Mouse (Mus musculus): ENCODE measurements around the gene Micu1.

Micu1 gene

DNA sequence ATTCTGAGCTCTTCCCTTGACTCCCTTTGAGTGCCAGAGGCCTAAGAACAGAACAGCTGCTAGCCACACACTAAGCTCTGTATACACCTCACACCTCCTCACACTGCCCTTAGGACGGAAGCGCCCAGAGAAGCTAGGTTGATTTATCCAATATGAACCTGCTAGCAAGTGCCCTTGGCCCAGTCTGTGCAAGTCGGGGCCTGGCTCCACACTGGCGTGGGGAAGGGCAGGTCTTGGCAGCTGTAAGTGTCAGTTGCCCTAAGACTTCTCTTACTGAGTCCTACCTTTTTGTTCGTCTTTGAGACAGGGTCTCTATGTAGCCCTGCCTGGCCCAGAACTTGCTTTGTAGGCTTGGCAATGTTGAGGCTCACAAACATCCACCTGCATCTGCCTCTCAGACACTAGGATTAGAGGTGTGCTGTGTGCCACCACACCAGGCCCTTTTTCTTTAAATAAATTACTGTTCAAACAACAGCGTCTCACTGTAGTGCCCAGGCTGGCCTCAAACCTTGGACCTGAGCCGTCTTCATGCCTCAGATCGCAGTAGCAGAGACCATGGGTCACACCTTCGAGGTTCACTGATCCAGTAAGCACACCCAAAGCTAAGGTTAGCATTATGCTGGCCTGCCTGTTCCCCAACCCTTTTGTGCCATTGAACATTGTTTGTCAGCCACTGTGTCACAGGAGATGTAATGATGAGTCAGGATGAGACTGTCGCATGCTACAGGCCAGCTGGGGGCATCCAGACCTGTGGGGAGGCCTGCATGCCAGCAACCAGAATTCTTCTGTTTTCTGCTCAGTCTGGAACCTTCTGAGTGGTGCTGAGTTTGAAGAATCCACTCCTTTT lies 182.3 kb downstream of the Micu1 start:
- no peak for DNase-seq (ENCODE audit: low spot score in 2 of 2)

DNA sequence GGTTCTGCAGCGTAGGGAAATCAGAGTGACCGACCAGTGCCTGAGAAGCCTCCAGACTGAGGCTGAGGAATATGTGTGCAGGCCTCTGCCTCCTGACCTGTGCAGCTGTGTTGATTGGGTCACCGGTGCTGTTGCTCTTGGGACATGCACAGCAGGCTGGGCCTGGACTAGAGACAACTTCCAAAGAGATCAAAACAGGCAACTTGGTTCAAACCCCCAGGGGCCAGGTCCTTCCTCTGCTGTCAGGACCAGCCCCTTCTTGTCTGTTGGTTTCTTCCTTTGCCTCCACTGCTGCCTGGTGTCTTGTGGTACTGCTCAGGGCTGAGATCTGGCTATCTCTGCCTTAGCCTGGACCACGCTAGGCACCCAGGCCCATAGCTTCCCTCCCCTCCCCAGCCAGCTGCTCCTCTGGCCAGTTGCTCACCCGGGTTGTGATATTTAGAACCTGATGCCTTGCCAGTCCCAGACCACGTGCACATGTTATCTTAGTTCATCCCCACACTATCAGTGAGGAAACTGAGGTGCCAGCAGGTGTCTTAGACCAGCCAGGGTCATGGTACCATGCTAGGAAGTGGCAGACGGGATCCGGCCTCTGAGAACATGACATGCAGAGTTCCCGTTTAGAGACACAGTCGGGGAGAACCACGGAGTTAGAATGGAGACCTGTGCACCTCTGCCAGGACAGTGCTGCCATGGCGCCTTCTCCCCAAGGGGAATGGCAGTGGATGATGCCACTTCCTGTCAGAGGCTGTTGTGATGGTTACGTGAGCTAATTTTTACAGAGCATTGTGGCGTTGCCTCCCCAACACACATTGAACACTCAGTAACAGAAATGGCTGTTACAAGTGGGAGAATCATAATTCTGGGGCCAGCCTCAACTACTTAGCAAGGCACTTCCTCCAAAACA lies 183.2 kb downstream of the Micu1 start:
- no peak for DNase-seq (ENCODE audit: low spot score in 2 of 2)

DNA sequence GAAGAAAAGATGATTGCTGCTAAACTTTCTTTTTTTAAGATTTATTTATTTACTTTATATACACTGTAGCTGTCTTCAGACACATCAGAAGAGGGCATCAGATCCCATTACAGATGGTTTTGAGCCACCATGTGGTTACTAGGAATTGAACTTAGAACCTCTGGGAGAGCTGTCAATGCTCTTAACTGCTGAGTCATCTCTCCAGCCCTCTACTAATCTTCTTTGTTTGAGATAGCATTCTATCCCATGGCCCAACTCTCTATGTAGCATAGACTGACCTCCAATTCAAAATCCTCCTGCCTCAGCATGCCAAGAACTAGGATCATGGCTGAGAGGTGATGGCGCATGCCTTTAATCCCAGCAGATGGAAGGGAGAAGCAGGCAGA lies 183.8 kb downstream of the Micu1 start:
- DNase-seq (ENCODE audit: low spot score in 2 of 2) = no peak

DNA sequence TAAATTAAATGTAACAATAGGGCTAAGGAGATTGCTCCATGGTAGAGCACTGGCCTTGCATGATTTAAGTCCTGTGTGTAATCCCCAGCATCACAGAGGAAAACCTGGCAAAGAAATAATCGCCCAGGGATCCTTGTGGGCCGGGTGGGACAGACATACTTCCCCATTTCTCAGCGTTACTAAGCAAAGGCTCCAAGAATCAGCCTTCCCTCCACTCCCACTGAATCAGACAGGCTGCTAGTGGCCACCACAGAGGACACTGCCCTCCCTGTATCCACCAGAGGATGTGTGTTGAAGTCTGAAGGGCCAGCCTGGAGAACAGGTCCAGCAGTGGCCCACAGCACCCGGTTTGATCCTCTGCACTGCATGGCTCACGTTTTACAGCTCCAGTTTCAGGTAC lies 185.2 kb downstream of the Micu1 start:
- no peak for DNase-seq (ENCODE audit: low spot score in 2 of 2)

DNA sequence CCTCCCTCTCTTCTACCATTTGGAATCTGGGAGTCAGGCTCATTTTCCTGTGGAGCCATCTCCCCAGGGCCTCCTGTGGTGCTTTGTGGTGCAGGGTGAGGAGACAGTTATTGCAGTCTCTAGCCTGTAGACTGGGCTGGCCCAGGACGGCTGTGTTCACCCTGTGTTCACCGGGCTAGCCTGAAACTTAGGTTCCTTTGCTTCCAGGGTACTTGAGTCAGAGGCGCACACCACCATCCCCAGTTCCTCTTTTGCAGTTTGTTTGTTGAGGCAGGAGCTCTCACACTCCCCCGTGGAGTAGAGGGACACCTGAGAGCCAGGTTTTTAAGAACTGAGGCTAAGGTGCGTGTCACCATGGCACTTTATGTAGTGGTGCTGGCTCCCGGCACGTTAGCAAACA lies 187.1 kb downstream of the Micu1 start:
- no peak for DNase-seq (ENCODE audit: low spot score in 2 of 2)

DNA sequence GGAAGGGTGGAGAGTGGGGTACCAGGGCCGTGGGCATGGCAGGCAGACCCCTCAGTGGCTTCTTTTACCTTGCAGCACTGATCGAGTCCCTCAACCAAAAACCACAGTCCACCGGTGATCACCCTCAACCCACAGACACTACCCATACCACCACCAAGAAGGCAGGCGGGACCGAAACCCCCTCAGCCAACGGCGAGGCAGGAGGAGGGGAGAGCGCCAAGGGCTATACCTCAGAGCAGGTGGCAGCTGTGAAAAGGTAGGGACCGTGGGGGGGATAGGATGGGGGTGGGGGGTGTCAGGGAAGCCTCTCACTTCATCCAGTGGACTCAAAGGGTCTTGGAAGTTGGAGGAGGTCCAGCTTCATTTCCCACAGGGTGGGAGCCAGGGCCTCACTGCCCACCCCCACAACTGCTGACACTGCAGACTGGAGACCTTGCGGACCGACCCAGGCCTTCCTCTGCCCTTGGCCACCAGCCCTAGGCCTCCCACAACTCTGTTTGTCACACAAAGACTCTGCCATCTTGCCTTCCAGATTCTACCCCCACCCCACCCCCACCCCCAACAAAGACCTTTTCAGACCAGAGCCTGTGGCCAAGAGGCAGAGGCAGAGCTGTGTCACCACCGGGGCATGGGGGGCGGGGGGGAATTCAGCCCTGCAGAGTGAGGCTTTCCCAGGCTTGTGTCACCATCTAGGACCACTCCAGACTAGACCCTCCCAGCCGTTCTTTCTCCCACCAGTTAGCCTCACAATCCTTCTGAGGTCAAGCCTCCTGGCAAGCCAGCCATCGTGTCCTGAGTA lies 187.9 kb downstream of the Micu1 start:
- no peak for DNase-seq (ENCODE audit: low spot score in 2 of 2)

DNA sequence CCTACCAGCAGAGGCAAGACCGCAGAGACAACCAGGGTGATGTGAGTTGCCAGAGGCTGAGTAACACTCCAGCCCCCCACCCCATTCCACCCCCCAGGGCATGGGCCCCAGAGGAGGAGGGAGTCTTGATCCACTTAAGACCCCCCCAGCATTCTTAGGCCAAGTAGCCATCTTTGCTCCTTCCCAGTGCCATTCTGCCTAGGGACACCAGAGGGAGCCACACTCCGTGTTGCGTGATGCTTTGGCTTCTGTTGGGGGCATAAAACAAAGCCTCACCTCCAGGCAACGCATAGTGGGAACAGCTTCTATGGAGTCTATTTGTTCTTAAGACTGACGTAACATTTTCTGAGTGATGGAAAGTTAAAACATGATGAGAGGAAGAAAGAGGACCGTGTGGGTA lies 190.7 kb downstream of the Micu1 start:
- DNase-seq (ENCODE audit: low spot score in 2 of 2) = peak in 1 of 2 experiments; percentile 68

DNA sequence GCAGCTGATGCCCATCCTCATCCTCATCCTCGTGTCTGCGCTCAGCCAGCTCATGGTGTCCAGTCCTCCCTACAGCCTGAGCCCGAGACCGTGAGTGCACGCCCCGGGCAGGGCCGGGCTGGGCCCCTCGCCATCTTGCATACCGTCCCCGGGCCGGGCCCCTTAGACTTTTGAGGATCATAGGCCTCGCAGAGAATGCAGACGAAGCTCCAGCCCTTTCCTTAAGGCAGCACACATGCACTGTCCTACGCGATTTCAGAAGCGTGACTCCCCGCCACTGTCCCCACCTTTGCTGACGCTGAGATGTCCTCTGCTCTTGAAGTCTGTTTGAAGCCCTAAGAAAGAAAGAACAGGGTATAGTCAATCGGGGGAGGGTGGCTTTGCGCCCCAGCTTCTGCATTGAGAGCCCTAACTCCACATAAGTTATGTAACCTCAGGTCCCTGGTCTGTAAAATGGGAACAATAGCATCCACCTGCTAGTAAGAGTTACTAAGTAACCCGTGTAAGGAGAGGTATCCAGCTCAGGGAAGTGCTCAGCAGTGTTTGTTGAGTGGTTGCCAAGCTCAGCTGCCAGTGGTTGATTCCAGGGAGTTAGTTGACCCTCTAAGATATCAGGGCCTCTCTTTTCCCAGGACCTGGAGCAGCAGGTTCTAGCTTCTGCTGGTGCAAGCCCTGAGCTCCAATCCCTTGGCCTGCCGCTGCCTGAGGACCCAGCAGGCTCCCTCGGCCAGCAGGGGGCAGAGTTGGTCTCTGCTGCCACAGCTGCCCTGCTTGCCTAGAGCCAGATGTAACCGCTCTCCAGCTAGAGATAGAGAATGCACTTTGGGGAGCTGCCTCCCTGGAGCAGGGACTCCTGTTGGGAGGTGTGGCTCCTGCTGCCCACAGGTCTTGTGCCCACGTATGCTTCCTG lies 192.2 kb downstream of the Micu1 start:
- peak; percentile 75 to 84 for DNase-seq (ENCODE audit: low spot score in 2 of 2)

DNA sequence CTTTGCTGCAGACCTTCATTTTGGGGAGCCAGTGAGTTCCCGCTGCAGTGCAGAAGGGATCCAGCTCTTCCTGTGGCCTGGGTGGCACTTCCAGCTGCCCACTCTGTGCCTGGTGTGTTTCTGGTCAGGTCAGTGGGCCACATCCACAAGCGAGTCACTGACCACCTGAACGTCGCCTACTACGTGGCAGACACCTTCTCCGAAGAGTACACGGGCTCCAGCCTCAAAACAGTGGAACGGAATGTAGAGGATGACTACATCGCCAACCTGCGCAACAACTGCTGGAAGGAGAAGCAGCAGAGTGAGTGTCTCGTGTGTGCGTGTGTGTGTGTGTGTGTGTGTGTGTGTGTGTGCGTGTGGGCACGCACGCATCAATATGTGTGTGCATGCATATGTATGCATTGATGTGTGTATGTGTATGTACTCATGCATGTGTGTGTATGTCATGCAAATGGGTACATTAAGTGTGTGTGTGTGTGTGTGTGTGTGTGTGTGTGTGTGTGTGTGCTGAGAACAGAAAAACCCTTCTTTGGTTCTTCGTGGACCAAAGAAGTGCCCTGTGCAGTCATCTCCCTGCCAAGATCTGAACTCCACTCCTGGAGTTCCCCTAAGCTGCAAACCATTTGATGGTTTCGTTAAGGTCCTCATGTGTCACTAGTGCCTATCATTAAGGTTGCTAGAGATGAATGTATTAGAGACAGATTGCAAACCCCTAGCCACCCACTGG lies 193.3 kb downstream of the Micu1 start:
- DNase-seq (ENCODE audit: low spot score in 2 of 2) = no peak

DNA sequence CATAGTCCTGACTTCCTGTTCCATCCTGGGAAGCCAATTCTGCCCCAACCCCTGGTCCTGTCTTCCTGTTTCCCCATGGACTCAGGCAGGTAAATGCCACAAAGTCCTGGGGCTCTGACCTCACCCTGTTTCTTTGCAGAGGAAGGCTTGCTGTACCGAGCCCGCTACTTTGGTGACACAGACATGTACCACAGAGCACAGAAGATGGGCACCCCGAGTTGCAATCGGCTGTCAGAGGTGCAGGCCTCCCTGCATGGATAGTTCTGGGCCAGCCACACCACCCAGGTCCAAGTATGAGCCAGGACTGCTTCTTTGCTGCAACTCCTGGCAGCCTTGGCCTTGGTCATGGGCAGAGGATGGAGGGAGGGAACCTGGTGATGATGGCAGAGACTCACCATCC lies 193.9 kb downstream of the Micu1 start:
- no peak for DNase-seq (ENCODE audit: low spot score in 2 of 2)

DNA sequence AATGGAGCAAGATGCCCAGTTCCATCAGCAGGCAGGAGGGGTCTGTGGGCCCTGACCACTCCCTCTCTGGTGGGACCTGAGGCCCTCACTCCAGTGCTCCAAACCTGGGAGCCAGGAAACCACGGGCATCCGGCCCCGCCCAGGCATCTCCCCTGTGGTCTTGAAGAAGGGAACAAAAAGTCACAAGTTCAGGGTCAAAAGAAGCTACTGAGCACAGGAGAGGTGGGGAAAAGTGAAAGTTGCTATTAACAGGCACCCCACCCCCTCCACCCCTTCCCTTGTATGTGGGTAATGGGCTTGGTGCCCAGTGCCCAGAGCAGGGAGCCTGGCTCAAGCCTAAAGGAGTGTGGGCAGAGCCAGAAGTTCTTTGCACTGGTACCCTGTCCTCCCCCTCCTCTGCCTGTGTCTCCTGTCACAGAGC lies 194.6 kb downstream of the Micu1 start:
- DNase-seq (ENCODE audit: low spot score in 2 of 2) = peak; percentile 53 to 58

DNA sequence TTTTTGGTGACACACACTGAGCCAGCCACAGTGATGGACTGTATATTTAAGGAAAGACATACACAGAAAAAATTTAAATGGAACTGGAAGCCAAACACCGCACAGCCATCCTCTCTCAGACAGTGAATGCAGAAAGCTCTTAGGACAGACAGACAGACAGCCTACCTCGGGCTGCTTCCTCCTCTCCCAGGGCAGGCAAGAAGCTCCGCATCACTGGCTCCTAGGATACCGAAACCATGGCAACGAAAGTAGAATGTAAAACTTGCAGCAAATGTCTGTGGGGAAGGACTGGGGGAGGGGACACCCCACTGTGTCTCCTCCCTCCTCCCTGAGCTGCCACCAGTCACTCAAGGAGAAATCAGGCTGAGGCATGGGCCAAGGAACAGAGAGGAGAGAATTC lies 195.2 kb downstream of the Micu1 start:
- DNase-seq (ENCODE audit: low spot score in 2 of 2) = no peak

DNA sequence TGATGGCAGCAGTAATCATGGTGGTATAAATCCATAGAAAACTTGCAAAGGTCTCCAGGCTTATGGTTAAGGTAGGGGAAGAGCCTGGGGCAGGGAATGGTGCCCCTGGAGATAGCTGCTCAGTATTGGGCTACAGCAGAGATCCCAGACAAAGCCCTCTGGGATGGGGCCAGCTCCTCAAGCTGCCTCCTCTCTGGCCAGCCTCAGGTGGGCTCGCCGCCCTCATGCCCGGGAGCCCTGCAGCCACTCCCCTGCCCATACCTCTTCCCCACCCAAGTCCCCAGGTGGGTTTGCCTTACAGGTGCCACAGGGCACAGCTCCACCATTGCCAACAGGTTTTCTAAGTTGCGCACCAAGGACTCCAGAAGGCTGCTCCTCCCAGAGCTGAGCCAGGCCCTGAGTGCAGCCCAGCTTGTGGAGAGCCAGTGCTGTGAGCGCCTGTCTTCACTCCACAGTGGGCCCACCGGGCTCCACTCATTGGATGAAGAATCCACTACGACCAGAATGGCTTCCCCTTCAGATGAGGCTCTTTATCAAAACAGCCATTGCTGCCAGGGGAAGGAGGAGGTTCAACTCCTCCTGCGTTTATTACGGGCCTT lies 196.0 kb downstream of the Micu1 start:
- DNase-seq (ENCODE audit: low spot score in 2 of 2) = no peak

DNA sequence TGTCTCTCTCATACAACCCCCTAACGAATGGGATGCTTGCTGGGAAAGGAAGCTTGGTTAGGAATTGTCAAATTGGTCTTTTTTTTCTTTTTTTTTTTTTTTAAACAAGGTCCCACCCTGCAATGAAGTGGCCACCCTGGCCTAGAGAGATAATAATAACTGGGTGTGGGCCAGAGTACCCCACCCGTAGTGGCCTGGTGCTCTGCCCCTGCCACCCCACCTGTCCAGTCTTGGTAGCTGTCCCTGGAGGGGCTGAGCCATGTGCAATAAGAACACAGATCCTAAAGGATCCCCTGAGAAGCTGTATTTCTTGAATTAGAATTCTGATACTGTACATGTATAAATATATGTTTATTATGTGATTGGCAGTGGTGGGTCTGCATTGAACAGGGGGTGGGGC lies 196.7 kb downstream of the Micu1 start:
- DNase-seq (ENCODE audit: low spot score in 2 of 2) = no peak

DNA sequence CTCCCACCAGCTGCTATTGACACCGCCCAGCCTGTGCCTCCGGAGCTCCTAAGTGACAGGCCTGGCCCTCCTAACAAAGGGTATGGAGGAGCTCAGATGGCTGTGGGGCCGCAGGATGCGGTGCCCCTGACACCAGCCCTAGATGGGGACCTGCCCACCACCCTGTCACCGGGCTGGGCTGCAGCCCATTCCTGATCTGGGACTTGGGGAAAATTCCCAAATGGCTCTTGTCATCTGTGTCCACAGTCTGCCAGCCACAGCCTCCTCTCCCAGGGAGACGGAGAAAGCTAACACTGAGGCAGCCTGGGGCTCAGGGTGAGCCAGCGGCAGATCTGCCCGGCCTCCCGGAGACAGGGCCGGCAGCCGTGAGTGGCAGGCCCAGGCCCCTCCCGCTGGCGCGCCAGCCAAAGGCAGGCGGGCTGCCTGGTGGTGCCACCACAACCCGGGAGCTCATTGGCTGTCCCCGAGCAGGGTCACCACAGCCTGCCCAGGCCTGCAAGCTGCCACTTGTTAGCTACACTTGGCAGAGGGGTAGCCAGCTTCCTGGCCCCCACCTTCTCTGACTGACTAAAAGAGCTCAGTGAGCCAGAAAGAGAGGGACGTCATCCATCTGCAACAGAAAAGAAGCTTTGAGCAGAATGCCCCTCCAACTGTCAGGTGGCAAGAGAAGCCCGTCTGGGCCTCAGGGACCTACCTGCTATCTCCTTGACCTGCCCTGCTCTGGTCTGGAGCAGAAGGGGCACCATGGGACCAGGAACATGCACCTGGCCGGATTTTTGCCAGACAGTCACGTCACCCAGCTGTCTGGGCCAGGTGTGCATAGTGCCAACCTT lies 197.3 kb downstream of the Micu1 start:
- peak; percentile 78 to 85 for DNase-seq (ENCODE audit: low spot score in 2 of 2)

DNA sequence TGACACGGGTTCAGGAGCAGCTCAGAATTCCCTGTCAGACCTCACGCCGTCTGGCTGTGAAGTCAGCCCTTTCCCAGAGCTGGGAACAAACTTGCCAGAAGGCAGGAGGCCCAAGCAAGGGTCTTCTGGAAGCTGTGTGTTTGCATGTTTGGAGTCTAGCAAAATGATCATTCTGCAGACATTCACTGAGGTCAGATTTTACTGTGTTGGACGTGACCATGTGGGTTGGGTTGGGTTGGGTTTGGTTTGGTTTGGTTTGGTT lies 197.8 kb downstream of the Micu1 start:
- DNase-seq (ENCODE audit: low spot score in 2 of 2) = no peak

DNA sequence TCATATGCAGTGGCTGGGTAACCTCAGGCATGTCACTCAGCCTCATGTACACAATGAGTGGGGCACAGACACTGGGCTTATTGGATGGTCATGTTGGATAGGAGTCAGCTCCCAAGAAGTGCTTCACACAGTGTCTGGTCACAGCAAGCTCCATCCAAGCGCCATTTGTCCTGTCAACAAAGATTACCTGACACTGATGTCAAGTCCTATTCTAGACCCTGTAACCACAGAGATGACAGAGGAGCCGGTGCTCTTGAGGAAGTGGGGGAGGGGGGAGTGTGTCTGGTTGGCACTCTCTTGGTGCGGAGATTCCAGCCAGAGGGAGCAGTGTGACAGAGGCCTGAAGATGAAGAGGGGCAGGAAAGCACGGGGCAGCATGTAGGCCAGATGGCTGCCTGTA lies 198.7 kb downstream of the Micu1 start:
- no peak for DNase-seq (ENCODE audit: low spot score in 2 of 2)

DNA sequence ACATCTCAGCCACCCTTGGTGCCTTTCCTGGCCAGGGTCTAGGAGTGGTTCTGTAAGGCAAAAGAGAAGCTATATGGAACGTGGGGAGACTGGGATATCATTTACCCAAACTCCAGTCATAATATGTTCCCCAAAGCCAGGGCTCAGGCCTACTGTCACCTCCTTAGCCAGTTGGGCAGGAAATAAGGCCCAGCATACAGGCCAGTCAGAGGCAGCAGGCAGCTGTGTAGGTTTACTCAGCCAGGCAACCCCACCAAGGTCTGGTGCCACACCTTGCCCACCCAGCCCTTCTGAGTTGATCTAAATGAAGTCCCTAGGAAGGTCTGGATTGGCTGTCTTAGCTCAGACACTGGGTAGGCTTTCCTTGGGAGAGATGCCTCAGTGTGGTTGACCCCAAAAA lies 199.2 kb downstream of the Micu1 start:
- DNase-seq (ENCODE audit: low spot score in 2 of 2) = no peak

DNA sequence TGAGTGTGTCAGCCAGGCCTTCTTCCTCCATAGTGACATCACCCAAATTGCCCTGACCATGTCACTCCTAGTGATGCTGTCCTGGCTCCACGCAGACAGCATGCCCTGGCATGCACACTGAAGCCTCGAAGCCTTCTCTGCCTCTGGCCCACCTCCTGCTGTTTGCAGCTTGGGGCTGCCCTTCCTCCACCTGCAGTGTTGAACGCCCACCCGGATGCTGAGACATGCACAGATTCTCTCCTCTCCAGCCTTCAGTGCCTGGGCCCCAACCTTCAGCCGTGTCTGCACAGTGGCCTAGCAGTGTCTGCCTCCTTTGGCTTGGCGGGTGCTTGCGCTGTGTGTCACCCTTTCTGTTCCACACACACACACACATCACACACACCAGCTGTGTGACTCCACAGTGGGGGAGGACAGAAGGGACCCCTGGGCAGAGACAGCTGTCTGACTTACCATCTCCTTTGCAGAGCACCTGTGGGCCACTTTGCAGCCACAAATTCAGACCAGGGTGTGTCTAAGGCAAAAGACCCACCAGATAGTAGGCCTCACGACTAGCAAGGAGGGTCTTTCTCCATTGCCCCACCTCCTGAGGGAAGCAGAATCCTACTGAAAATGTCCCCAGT lies 199.8 kb downstream of the Micu1 start:
- DNase-seq (ENCODE audit: low spot score in 2 of 2) = no peak
